Mouse (Mus musculus) lung, postnatal 14 days (tissue): Measurements from ENCODE around the gene Mymk.

Experiments used
- DNase-seq: peaks from one replicate; pipeline ENCODE4 v3.0.0; 2021

Mymk gene

GRCm38 (mm10) chr2:27028437-27029015, 43.5 kb downstream of the Mymk start:
- no peak for DNase-seq

GRCm38 (mm10) chr2:27027618-27028436, 44.2 kb downstream of the Mymk start, which contains the start of gene Slc2a6:
Slc2a6 (minus strand) TSS chr2:27027998.
- peak; percentile 88 for DNase-seq

- no peak for DNase-seq
Observed at GRCm38 (mm10) chr2:27026857-27027617, 44.9 kb downstream of the Mymk start.

GRCm38 (mm10) chr2:27026332-27026731, 45.6 kb downstream of the Mymk start:
- DNase-seq, result no peak

- no peak for DNase-seq
Observed at GRCm38 (mm10) chr2:27025545-27025944, 46.4 kb downstream of the Mymk start.

GRCm38 (mm10) chr2:27024136-27024535, 47.8 kb downstream of the Mymk start:
- no peak for DNase-seq

GRCm38 (mm10) chr2:27022612-27023011, 49.4 kb downstream of the Mymk start:
- no peak for DNase-seq

GRCm38 (mm10) chr2:27021103-27021502, 50.9 kb downstream of the Mymk start:
- DNase-seq, result no peak

- no peak for DNase-seq
Observed at GRCm38 (mm10) chr2:27019530-27019929, 52.4 kb downstream of the Mymk start.

GRCm38 (mm10) chr2:27017802-27018201, 54.2 kb downstream of the Mymk start:
- DNase-seq, result peak; percentile 84
